Mouse (Mus musculus) G1E (cell line): Measurements from ENCODE around the gene Ccnjl. TPM values are rescaled to one million over a fixed set of nuclear protein-coding genes. Genes with fewer than 3 reads are reported as not detected.

ENCODE experiments used
- ATAC-seq: 2 replicates; pipeline ENCODE4 v1.8.0; 2016; ENCODE audit warnings: mild to moderate bottlenecking; ENCODE audit not compliant: insufficient number of reproducible peaks, poor library complexity, low FRiP score, severe bottlenecking; ENCODE audit errors: extremely low read depth
- DNase-seq: peaks from one replicate; pipeline ENCODE4 v3.0.0; 2012; ENCODE audit warnings: low spot score
- H3K27me3 ChIP-seq: 2 replicates; pipeline ENCODE4 v1.6.1; 2012; ENCODE audit warnings: mild to moderate bottlenecking, low read length, inconsistent platforms; ENCODE audit not compliant: insufficient read depth
- H3K36me3 ChIP-seq: replicated peaks from 2 replicates; pipeline ENCODE3; 2012; ENCODE audit warnings: mild to moderate bottlenecking, inconsistent platforms
- H3K4me1 ChIP-seq: 2 replicates; pipeline ENCODE4 v1.6.1; 2012; ENCODE audit warnings: low read depth, low read length, inconsistent platforms, mixed read lengths; ENCODE audit not compliant: insufficient read depth
- H3K4me3 ChIP-seq: 2 replicates; pipeline ENCODE4 v1.5.1; 2012; ENCODE audit warnings: low read depth, mild to moderate bottlenecking, inconsistent platforms, low read length, moderate library complexity, mixed read lengths
- H3K9me3 ChIP-seq: replicated peaks from 2 replicates; pipeline ENCODE4 v1.6.1; 2012; ENCODE audit warnings: inconsistent platforms
- CTCF ChIP-seq: IDR thresholded peaks from 2 replicates; pipeline ENCODE4 v1.5.1; 2012; ENCODE audit warnings: low read depth, low read length, inconsistent platforms, mixed read lengths
- GATA1 ChIP-seq: IDR thresholded peaks from 2 replicates; pipeline ENCODE4 v1.6.1; 2012; ENCODE audit warnings: borderline replicate concordance, low read length, inconsistent platforms, mixed read lengths
- GATA2 ChIP-seq: IDR thresholded peaks from 2 replicates; pipeline ENCODE4 v1.6.1; 2012; ENCODE audit warnings: low read depth, low read length, inconsistent platforms, borderline replicate concordance
- POLR2AphosphoS5 ChIP-seq: IDR thresholded peaks from 2 replicates; pipeline ENCODE4 v1.6.1; 2012; ENCODE audit warnings: low read depth, low read length, inconsistent platforms; ENCODE audit not compliant: insufficient replicate concordance
- TAL1 ChIP-seq: conservative IDR thresholded peaks from 2 replicates; pipeline ENCODE4 v1.6.1; 2012; ENCODE audit warnings: low read depth, low read length, inconsistent platforms, mixed read lengths
- polyA plus RNA-seq: library from polyadenylated mRNA; stranded (reverse); fragments of >175 nt; gene quantifications from 2 replicates; pipeline ENCODE4 v1.2.3, GENCODE M21; 2012
- total RNA-seq, 2 experiments: library from RNA; stranded (forward) in 1 of 2; stranded (reverse) in 1 of 2; fragments of 200-1000 nt in 1 of 2; fragments of >200 nt in 1 of 2; fragmentation: Nextera tagmentation in 1 of 2; gene quantifications; 2 replicates each; pipeline ENCODE4 v1.2.3; 2014 to 2017

The Ccnjl gene
- total and polyA plus RNA-seq, 3 experiments: 0.16 TPM; not detected in 2

DNA sequence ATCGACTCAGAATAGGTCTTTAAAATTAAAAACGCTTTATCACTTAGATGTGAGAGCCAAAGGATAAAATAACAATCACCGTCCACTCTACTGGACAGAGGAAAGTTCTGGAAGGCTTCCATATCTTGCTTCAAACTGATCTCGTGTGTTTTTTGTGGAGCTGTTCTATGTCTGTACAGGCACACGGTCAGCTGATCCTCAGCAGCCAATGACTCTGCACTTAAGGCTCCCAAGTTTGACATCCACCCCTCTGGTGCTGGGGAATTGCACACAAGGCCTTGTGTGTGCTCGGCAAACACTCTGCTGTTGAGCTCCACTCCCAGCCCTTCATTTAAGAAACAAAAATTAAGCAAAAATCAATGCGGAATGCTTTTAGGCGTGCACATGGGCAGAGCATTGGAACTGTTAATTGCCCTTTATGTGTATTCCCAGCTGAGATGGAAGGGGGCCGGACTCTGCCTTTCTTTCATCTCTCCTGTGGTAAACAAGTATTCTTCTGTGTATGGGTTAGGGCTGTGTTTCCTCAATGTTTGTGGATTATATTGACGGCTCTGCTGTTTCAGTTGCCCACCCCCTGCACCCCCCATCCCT lies 35.2 kb downstream of the Ccnjl start:
- no peak for ATAC-seq
- Histone ChIP-seq H3K27me3 (peaks cover 13% of the 10 kb centered on the region; the same call in 1 of the 2 replicates), H3K36me3 (no peaks in the 10 kb centered on the region), H3K4me1 (no peaks in the 10 kb centered on the region), H3K9me3 (no peaks in the 10 kb centered on the region), H3K4me3 (no peak overlapping the region)
- TF ChIP-seq GATA1 (no peak), TAL1 (no peak), CTCF (no peak), POLR2AphosphoS5 (no peak), GATA2 (no peak)
- no peak for DNase-seq

DNA sequence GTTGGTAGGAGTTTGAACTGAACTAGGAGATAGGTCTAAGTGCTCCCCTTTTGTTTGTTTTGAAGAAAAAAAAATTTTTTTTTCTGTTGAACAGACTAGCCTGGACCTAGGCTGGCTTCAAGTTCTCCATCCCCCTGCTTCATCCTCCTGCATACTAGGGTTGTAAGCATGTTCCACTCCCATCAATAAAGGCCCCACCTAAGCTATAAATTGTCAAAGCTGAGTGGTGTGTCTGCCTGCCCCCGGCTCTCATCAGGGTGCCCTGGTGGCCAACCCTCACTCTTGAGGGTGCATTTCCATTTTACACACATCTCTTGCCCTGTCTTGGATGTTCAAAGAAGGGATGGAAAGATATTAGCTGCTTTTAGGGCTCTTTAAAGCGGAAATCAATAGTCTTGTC lies 36.8 kb downstream of the Ccnjl start:
- Histone ChIP-seq H3K36me3 (no peaks in the 10 kb centered on the region), H3K4me3 (no peak overlapping the region), H3K9me3 (no peaks in the 10 kb centered on the region), H3K27me3 (peaks cover 13% of the 10 kb centered on the region; the same call in 1 of the 2 replicates), H3K4me1 (no peaks in the 10 kb centered on the region)
- TF ChIP-seq GATA1 (no peak), TAL1 (no peak), CTCF (no peak)
- ATAC-seq (no peak), DNase-seq (no peak)

DNA sequence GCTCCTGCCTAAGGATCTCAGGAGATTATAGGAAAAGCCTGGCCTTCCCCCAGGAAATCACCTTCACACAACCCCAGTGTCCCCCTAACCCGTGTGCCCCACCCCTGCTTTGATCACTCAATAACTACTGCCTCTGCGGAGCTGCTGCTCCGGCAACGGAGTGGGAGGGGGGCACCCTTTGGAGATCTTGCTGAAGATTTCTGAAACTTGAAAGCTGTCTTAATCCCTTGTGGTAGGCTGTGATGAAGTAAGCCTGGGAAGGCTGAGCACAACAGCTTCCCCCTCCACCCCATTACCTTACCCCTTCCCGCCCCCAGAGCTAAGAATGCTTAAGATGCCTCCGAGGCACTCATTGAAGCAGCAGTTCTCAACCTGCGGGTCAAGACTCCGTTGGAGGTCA lies 37.3 kb downstream of the Ccnjl start:
- Histone ChIP-seq H3K4me3 (no peak overlapping the region), H3K9me3 (no peaks in the 10 kb centered on the region), H3K27me3 (peaks cover 13% of the 10 kb centered on the region; the same call in 1 of the 2 replicates), H3K4me1 (no peaks in the 10 kb centered on the region), H3K36me3 (no peaks in the 10 kb centered on the region)
- ATAC-seq (no peak), DNase-seq (no peak)
- TF ChIP-seq GATA2: no peak
- no peak for TF ChIP-seq CTCF
- no peak for TF ChIP-seq GATA1
- TF ChIP-seq POLR2AphosphoS5: no peak

DNA sequence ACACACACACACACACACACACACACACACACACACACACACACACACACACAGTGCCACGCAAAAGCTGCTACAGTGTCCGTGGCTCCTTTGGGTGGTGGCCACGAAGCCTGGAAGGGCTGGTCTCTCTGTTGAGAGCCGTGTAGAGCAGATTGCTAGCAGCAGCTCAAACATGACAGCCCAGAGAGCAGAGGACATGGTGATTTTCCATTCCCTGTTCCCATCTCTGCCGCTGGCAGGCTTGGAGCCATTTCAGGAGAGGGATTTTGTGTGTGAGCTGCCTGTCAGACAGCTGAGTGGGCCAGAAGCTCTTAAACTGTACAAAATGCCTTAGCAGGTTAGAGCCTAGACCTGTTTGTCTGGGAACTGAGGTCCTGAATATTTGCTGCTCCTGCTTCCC lies 38.1 kb downstream of the Ccnjl start:
- ATAC-seq: no peak
- no peak for TF ChIP-seq GATA2
- TF ChIP-seq GATA1: no peak
- no peak for TF ChIP-seq POLR2AphosphoS5
- no peak for TF ChIP-seq CTCF
- no peak for TF ChIP-seq TAL1
- peaks cover 13% of the 10 kb centered on the region; the same call in 1 of the 2 replicates for H3K27me3 ChIP-seq
- H3K36me3 ChIP-seq: no peaks in the 10 kb centered on the region
- H3K9me3 ChIP-seq: no peaks in the 10 kb centered on the region
- DNase-seq: no peak
- H3K4me1 ChIP-seq: no peaks in the 10 kb centered on the region
- H3K4me3 ChIP-seq: no peak overlapping the region

DNA sequence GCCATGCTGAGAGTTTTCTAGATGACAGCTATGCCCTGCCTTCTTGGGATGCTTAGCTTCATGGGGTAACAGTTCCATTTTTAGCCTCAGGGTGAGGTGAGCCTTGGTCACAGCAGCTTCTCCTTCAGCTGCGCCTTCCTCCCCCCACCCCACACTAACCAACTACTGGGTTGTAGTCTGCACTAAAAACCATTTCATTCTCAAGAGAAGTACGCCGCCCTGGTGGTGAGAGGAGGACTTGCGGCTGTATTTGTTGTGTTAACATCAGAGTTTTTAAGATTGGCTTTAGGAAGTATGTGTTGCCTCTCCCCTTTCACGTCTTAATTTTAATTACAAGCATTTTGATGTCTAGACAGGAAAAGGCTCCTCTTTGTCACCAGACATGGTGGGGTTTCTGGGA lies 39.7 kb downstream of the Ccnjl start:
- H3K4me1 ChIP-seq: no peaks in the 10 kb centered on the region
- TF ChIP-seq CTCF: peak; percentile 71; the same call in 1 of the 2 replicates
- no peak for TF ChIP-seq GATA2

DNA sequence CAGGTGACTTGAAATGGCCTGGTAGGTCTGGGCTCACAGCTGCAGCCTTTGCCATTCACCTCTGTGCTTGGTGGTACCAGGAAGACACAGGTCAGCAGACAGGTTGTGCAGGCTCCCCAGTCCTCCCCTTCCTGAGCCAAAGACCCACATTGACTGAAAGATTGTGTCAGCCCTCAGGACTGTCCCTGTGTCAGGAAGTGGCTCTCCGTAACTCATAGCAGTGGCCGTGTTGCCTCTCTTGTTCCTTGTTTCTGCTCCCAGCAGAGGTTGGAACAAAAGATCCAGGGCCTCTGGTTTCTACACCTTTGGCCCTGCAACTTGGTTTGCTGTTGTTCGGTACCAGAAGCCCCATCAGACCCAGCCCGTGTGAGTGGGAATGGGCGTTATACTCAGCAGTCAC lies 40.6 kb downstream of the Ccnjl start:
- H3K9me3 ChIP-seq: no peaks in the 10 kb centered on the region
- no peaks in the 10 kb centered on the region for H3K36me3 ChIP-seq
- H3K27me3 ChIP-seq: peaks cover 7% of the 10 kb centered on the region; the same call in 1 of the 2 replicates
- H3K4me3 ChIP-seq: no peak overlapping the region
- ATAC-seq (no peak), DNase-seq (no peak)
- H3K4me1 ChIP-seq: no peaks in the 10 kb centered on the region
- no peak for TF ChIP-seq GATA1
- TF ChIP-seq GATA2: no peak
- no peak for TF ChIP-seq CTCF
- no peak for TF ChIP-seq TAL1
- TF ChIP-seq POLR2AphosphoS5: no peak

More for the DNA sequence above, 39.7 kb downstream of the Ccnjl start:
- H3K4me3 ChIP-seq: no peak overlapping the region
- no peak for ATAC-seq
- no peaks in the 10 kb centered on the region for H3K9me3 ChIP-seq
- no peaks in the 10 kb centered on the region for H3K36me3 ChIP-seq
- DNase-seq: no peak
- H3K27me3 ChIP-seq: peaks cover 10% of the 10 kb centered on the region; the same call in 1 of the 2 replicates

DNA sequence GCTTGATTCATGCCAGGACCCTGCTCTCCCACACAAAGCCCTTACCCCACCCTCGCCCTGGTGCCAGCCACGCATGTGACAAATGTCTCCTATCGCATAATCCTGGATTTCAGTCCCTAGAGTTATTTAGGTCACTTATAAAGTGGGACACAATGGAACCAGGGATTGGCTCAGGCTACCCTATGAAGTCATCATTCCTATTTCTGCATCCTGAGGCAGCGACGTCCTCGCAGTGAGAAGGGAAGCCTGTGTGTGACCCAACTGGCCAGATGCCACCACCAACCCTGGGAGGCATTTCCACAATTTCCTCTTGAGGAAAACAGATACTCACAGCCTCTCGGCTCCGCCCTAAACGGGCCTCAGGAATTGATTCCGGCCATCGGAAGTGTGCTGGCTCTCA lies 41.0 kb downstream of the Ccnjl start:
- no peak for ATAC-seq
- H3K4me1 ChIP-seq: no peaks in the 10 kb centered on the region
- no peak for DNase-seq
- no peaks in the 10 kb centered on the region for H3K36me3 ChIP-seq
- TF ChIP-seq TAL1 (no peak), POLR2AphosphoS5 (no peak), GATA1 (no peak), GATA2 (no peak), CTCF (no peak)
- no peak overlapping the region for H3K4me3 ChIP-seq
- H3K27me3 ChIP-seq: peaks cover 7% of the 10 kb centered on the region; the same call in 1 of the 2 replicates
- H3K9me3 ChIP-seq: no peaks in the 10 kb centered on the region
